Mouse (Mus musculus) gonadal fat pad, adult 2 months (tissue): ENCODE results near the gene Olfr808. TPM values are rescaled to one million over a fixed set of nuclear protein-coding genes. Genes with fewer than 3 reads are reported as not detected.

Experiments
- DNase-seq: peaks from one replicate; pipeline ENCODE4 v3.0.0-alpha.2; 2012; ENCODE audit warnings: low read depth
- polyA plus RNA-seq: library from polyadenylated mRNA; depleted of rRNA; stranded (reverse); fragments of >200 nt; gene quantifications from 2 replicates; pipeline ENCODE4 v1.2.3, GENCODE M21; 2012; rRNA removed

Olfr808 gene
- not detected in 2 replicates for polyA plus RNA-seq

DNA sequence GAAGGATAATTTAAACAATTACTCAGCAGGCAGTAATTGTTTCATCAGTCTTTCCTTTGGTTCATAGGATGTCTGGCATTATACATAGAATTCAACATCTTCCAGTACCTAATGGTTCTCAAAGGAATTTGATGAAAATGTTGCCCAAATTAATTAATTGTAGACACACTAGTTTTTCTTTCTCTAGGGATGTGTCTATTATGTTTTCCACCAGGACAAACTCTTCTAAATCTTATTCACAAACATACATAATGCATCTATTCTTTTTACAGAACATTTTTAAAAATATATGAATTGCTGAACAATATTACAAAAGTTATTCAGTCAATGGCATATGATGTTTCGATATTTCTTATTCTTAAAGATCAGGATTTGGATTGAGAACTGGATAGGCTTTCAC, at the start of gene Olfr808:
Olfr808 (plus strand) TSS at position 301 of the 400 bp plus-strand sequence.
- DNase-seq = no peak

DNA sequence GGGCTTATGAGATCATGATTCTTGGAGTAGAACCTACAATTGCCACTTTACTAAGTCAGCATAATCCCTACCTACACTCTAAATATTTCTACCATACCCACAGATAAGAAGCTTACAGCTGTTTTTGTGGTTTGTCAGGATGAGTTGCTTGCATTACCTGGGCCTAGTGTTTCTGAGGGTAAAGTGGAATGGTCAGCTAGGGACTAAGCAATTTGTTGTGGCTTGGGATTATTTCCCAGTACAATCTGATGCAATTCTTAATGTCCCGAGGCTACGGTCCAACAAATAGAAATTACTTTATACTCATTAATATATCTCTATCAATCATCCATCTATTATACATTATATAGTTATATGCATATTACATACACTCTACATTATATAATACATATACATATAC, 36.0 kb upstream of the Olfr808 start, which contains the start of gene Olfr805:
Olfr805 (minus strand) TSS at position 101 of the 400 bp plus-strand sequence.
- DNase-seq = no peak

DNA sequence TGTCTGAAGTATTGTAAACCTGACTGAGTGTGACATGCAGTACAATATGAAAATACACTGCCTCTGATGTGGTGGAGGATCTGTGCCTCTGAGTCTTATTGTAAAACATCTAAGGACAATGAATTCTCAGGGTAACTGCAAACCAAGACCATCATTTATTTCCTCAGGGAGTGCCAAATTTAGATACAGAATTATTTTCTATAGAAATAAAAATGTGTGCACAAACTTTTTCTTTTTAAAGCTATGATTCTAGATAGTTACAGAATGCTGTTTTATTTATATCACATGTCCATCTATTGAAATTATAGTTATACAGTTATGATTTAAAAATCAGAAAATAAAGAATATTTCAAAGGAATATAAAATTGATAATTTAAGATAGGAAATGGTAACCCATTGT, 23.5 kb upstream of the Olfr808 start, which contains the start of gene Olfr806:
Olfr806 (minus strand) TSS at position 101 of the 400 bp plus-strand sequence.
- DNase-seq = no peak

DNA sequence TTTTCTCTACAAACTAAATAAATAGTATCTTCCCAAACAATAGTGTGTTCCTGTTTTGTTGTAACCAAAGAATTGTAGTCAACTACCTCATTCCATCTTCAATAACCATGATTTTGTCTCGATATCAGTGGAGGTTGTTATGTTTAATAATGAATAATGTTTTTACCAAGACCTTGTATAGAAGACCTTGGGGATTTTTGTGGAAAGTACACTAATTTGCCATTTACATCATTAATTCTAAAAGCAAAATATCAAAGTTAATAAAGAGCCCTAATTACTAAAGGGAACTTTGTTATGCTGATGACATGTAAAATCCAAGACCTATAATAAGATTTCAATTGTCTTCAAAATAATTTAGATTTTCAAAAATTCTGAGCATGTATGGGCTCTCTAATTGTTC, 7.6 kb upstream of the Olfr808 start, which contains the start of gene Olfr807:
Olfr807 (minus strand) TSS at position 101 of the 400 bp plus-strand sequence.
- DNase-seq = no peak

DNA sequence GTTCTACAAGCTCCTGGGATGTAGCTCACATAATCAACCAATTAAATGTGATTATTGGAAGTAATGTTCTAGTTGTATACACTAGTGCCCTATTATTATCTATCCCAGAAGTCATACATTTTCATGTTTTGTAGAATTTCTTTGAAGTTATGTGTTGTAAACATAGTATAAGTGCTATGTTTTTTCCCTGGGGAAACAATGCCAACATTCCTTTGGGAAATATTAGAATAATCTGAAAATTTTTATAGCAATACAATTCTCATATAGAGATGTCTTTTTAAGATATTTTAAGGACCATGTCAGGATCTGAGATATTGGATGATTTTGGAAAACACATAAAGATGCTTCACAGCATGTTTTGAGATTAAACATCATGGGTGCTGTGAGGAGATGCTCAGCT, 9.1 kb downstream of the Olfr808 start, which contains the start of gene Olfr809:
Olfr809 (plus strand) TSS at position 301 of the 400 bp plus-strand sequence.
- DNase-seq = no peak

DNA sequence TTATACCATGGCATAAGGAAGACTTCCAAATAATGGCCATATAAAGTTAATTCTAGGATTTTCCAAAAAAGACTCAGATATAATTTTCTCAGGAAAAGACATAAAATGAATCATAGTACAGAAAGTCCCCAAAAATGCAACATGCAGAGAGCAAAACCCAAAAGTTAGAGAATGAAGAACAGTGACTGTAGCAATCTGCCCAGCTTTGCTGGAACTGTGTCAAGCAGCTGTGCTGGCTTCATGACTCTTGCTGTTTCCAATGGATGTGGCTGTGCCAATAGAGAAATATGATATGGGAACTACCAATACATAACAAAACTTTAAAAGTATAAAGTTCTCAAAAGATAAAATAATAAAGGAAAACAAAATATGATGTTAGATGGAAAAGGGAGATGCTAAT, 12.8 kb downstream of the Olfr808 start:
- no peak for DNase-seq

DNA sequence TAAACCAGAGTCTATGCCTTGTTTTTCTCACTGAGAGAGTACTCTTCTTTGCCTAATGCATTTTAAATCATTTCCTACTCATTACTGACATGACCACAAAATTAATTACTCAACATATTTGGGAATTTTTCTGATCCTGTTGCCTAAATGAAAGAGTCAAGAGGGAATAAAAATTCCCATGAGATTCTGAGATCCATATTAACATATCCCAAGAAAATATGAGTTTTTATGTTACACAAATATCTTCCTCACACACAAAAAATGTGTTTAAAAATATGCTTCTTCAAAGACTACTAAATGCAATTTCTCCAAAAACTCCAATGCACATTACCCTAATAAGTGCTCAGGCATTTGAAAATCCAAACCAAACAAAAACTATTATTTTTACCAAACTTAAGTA, 29.5 kb downstream of the Olfr808 start, which contains the start of gene Olfr810:
Olfr810 (minus strand) TSS at position 101 of the 400 bp plus-strand sequence.
- DNase-seq = no peak

DNA sequence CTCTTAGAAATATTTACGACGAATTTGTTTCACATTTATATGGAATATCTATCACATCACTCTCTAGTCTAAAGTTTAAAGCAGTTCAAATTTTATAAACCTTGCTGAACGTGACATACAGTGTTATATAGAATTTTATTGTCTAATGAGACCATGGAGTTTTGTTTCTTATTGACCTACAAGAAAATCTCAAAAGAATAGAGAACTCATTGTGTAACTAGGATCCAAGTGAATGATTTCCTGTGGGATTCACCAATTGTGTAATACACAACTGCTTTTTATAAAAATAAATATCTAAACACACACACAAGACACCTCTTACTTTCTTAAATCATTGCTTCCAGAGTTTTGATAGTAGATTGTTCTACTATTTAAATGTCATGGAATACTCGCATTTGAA, 39.0 kb downstream of the Olfr808 start, which contains the start of gene Olfr811:
Olfr811 (minus strand) TSS at position 101 of the 400 bp plus-strand sequence.
- DNase-seq = no peak

Other genes starting within 250 kb of the Olfr808 start
- not detected in 2 replicates for gene Olfr791, start 243.7 kb upstream of the Olfr808 start, polyA plus RNA-seq
- gene Olfr792, start 226.3 kb upstream of the Olfr808 start, polyA plus RNA-seq = not detected in 2 replicates
- not detected in 2 replicates for gene Olfr794, start 197.8 kb upstream of the Olfr808 start, polyA plus RNA-seq
- not detected in 2 replicates for gene Olfr796, start 152.9 kb upstream of the Olfr808 start, polyA plus RNA-seq
- gene Olfr798, start 137.5 kb upstream of the Olfr808 start, polyA plus RNA-seq = not detected in 2 replicates
- gene Olfr799, start 128.0 kb upstream of the Olfr808 start, polyA plus RNA-seq = not detected in 2 replicates
- gene Olfr800, start 107.8 kb upstream of the Olfr808 start, polyA plus RNA-seq = not detected in 2 replicates
- not detected in 2 replicates for gene Olfr801, start 91.6 kb upstream of the Olfr808 start, polyA plus RNA-seq
- gene Olfr802, start 77.3 kb upstream of the Olfr808 start, polyA plus RNA-seq = not detected in 2 replicates
- not detected in 2 replicates for gene Olfr803, start 71.2 kb upstream of the Olfr808 start, polyA plus RNA-seq
- gene Olfr804, start 62.3 kb upstream of the Olfr808 start, polyA plus RNA-seq = not detected in 2 replicates
- not detected in 2 replicates for gene Olfr805, start 36.1 kb upstream of the Olfr808 start, polyA plus RNA-seq
- gene Olfr806, start 23.6 kb upstream of the Olfr808 start, polyA plus RNA-seq = not detected in 2 replicates
- not detected in 2 replicates for gene Olfr807, start 7.7 kb upstream of the Olfr808 start, polyA plus RNA-seq
- not detected in 2 replicates for gene Olfr809, start 9.2 kb downstream of the Olfr808 start, polyA plus RNA-seq
- not detected in 2 replicates for gene Olfr810, start 29.4 kb downstream of the Olfr808 start, polyA plus RNA-seq
- not detected in 2 replicates for gene Olfr811, start 38.9 kb downstream of the Olfr808 start, polyA plus RNA-seq
- not detected in 2 replicates for gene Olfr812, start 80.6 kb downstream of the Olfr808 start, polyA plus RNA-seq
- not detected in 2 replicates for gene Olfr813, start 89.9 kb downstream of the Olfr808 start, polyA plus RNA-seq
- not detected in 2 replicates for gene Olfr814, start 114.4 kb downstream of the Olfr808 start, polyA plus RNA-seq
- not detected in 2 replicates for gene Olfr815, start 140.4 kb downstream of the Olfr808 start, polyA plus RNA-seq
- not detected in 2 replicates for gene Olfr816, start 150.1 kb downstream of the Olfr808 start, polyA plus RNA-seq
- not detected in 2 replicates for gene Olfr818, start 183.6 kb downstream of the Olfr808 start, polyA plus RNA-seq
- gene Olfr819, start 201.8 kb downstream of the Olfr808 start, polyA plus RNA-seq = not detected in 2 replicates
- not detected in 2 replicates for gene Olfr247, start 210.7 kb downstream of the Olfr808 start, polyA plus RNA-seq
- gene Gm10310, start 219.6 kb downstream of the Olfr808 start, polyA plus RNA-seq = not detected in 2 replicates
- gene Olfr820, start 247.1 kb downstream of the Olfr808 start, polyA plus RNA-seq = not detected in 2 replicates